Mouse (Mus musculus): Measurements from ENCODE around the gene Olfr17. TPM values are rescaled to one million over a fixed set of nuclear protein-coding genes. Genes with fewer than 3 reads are reported as not detected.

Gene Olfr17
- not detected in 2 replicates for polyA plus RNA-seq (2021; fragmentation: Nextera tagmentation)
- long read RNA-seq, experiment 1, result 0 reads
- long read RNA-seq, experiment 2, result 0 reads

GRCm38 (mm10) chr7:107092920-107093319 lies at the start of gene Olfr17:
Olfr17 (plus strand) TSS chr7:107093220.

DNA sequence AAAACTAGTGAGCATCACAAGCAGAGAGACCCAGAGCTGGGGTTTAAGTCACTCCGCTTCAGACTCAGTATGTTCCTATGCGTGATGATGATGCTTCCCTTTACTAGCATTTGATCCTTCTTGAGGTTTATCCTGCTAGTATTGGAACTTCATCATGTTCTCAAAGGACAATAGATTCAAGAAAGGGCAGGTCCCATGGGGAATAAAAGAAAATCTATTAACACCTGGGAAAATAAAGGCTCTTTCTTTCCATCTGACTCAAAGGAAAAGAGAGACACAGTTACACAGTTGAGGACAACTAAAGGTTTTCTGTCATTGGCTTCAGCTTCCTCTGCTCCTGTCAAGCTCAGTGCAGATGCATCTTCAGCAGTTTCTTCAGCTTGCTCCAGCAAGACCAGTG lies 22.3 kb upstream of the Olfr17 start, which contains the start of gene Olfr714:
Gene Olfr714, plus strand, starts transcription at position 301 of the 400 bp plus-strand sequence.

GRCm38 (mm10) chr7:107110269-107110668 lies 17.2 kb downstream of the Olfr17 start, which contains the start of gene Olfr715b:
Olfr715b (minus strand) TSS chr7:107110369.

GRCm38 (mm10) chr7:107130983-107131382 lies 38.0 kb downstream of the Olfr17 start, which contains the start of gene Olfr715:
Olfr715 (minus strand) TSS chr7:107131083.

GRCm38 (mm10) chr7:107138027-107138426 lies 45.0 kb downstream of the Olfr17 start, which contains the start of gene Olfr716:
Olfr716 (plus strand) TSS chr7:107138327.

Other genes starting within 250 kb of the Olfr17 start
- gene Olfr703, start 249.9 kb upstream of the Olfr17 start, polyA plus RNA-seq (2021; fragmentation: Nextera tagmentation), result not detected in 2 replicates
- not detected in 2 replicates for gene Olfr704, start 230.0 kb upstream of the Olfr17 start, polyA plus RNA-seq (2021; fragmentation: Nextera tagmentation)
- not detected in 2 replicates for gene Olfr705, start 216.3 kb upstream of the Olfr17 start, polyA plus RNA-seq (2021; fragmentation: Nextera tagmentation)
- gene Olfr706, start 205.1 kb upstream of the Olfr17 start, polyA plus RNA-seq (2021; fragmentation: Nextera tagmentation), result not detected in 2 replicates
- not detected in 2 replicates for gene Olfr707, start 192.0 kb upstream of the Olfr17 start, polyA plus RNA-seq (2021; fragmentation: Nextera tagmentation)
- gene Olfr1532-ps1, start 185.2 kb upstream of the Olfr17 start, polyA plus RNA-seq (2021; fragmentation: Nextera tagmentation), result not detected in 2 replicates
- gene Olfr709-ps1, start 161.0 kb upstream of the Olfr17 start, polyA plus RNA-seq (2021; fragmentation: Nextera tagmentation), result not detected in 2 replicates
- gene Olfr710, start 144.9 kb upstream of the Olfr17 start, polyA plus RNA-seq (2021; fragmentation: Nextera tagmentation), result not detected in 2 replicates
- not detected in 2 replicates for gene Olfr6, start 129.3 kb upstream of the Olfr17 start, polyA plus RNA-seq (2021; fragmentation: Nextera tagmentation)
- not detected in 2 replicates for gene Olfr711, start 117.8 kb upstream of the Olfr17 start, polyA plus RNA-seq (2021; fragmentation: Nextera tagmentation)
- gene Olfr2, start 87.1 kb upstream of the Olfr17 start, polyA plus RNA-seq (2021; fragmentation: Nextera tagmentation), result not detected in 2 replicates
- not detected in 2 replicates for gene Olfr713, start 62.0 kb upstream of the Olfr17 start, polyA plus RNA-seq (2021; fragmentation: Nextera tagmentation)
- not detected in 2 replicates for gene Olfr714, start 22.2 kb upstream of the Olfr17 start, polyA plus RNA-seq (2021; fragmentation: Nextera tagmentation)
- gene Olfr715b, start 17.1 kb downstream of the Olfr17 start, polyA plus RNA-seq (2021; fragmentation: Nextera tagmentation), result not detected in 2 replicates
- not detected in 2 replicates for gene Olfr715, start 37.9 kb downstream of the Olfr17 start, polyA plus RNA-seq (2021; fragmentation: Nextera tagmentation)
- not detected in 2 replicates for gene Olfr716, start 45.1 kb downstream of the Olfr17 start, polyA plus RNA-seq (2021; fragmentation: Nextera tagmentation)
- gene Nlrp14, start 73.8 kb downstream of the Olfr17 start, polyA plus RNA-seq (2021; fragmentation: Nextera tagmentation), result not detected in 2 replicates
- not detected in 2 replicates for gene Rbmxl2, start 116.2 kb downstream of the Olfr17 start, polyA plus RNA-seq (2021; fragmentation: Nextera tagmentation)